Mouse (Mus musculus) kidney, postnatal 0 days (tissue): ENCODE results near the gene Izumo2. TPM values are rescaled to one million over a fixed set of nuclear protein-coding genes. Genes with fewer than 3 reads are reported as not detected.
A peak's percentile ranks its signal among the peaks of the same experiment; 100 is the strongest.

Source experiments
- ATAC-seq: fragments of 200-750 bp; cut with Nextera tagmentation; replicated peaks from 2 replicates; pipeline ENCODE4 v1.8.0; 2017; ENCODE audit warnings: low read depth, moderate number of reproducible peaks, moderate TSS enrichment, moderate library complexity; ENCODE audit not compliant: low FRiP score
- DNase-seq: peaks from one replicate; pipeline ENCODE4 v3.0.0-alpha.2; 2016; ENCODE audit warnings: low spot score
- H3K27ac ChIP-seq: fragments of 300-500 bp; sonication (generic); 2 replicates; pipeline ENCODE4 v1.5.1; 2014; ENCODE audit warnings: mild to moderate bottlenecking
- H3K27me3 ChIP-seq: fragments of 300-500 bp; sonication (generic); 2 replicates; pipeline ENCODE4 v1.6.1; 2014; ENCODE audit warnings: low read length, mixed read lengths; ENCODE audit not compliant: insufficient read depth
- H3K36me3 ChIP-seq: fragments of 300-500 bp; sonication (generic); 2 replicates; pipeline ENCODE4 v1.6.1; 2014; ENCODE audit warnings: low read length, mixed read lengths; ENCODE audit not compliant: insufficient read depth
- H3K4me1 ChIP-seq: fragments of 300-500 bp; sonication (generic); replicated peaks from 2 replicates; pipeline ENCODE4 v1.6.1; 2014; ENCODE audit warnings: antibody characterized with exemption, low read length, mixed read lengths; ENCODE audit not compliant: insufficient read depth
- H3K4me2 ChIP-seq: fragments of 300-500 bp; sonication (generic); 2 replicates; pipeline ENCODE4 v1.6.1; 2014; ENCODE audit warnings: mild to moderate bottlenecking, low read length, moderate library complexity, mixed read lengths
- H3K4me3 ChIP-seq: fragments of 300-500 bp; sonication (generic); replicated peaks from 2 replicates; pipeline ENCODE4 v1.5.1; 2014; ENCODE audit warnings: low read depth, low read length
- H3K9ac ChIP-seq: fragments of 300-500 bp; sonication (generic); 2 replicates; pipeline ENCODE4 v1.6.1; 2014; ENCODE audit warnings: low read depth, low read length
- H3K9me3 ChIP-seq: fragments of 300-500 bp; sonication (generic); replicated peaks from 2 replicates; pipeline ENCODE4 v1.6.1; 2016; ENCODE audit warnings: low read length, inconsistent platforms, mixed read lengths
- CTCF ChIP-seq: IDR thresholded peaks from 2 replicates; pipeline ENCODE4 v1.5.1; 2016; ENCODE audit warnings: antibody characterized with exemption, low read depth, mild to moderate bottlenecking, moderate library complexity
- WGBS: fragments of 180-500 bp; shearing (Covaris S2); extraction: QIAGEN DNeasy Blood & Tissue Kit; methylation state at CpG from one replicate; pipeline ENCODE4 v1.1.7; 2014; 5-methylcytosine and 5-hydroxymethylcytosine counted together
- polyA plus RNA-seq: library from polyadenylated mRNA; unstranded; fragments of >200 nt; fragmentation: Nextera tagmentation; extraction: Ambion mirVana; gene quantifications from 2 replicates; pipeline ENCODE4 v1.2.1, GENCODE M21; 2015

The Izumo2 gene
- polyA plus RNA-seq, 1 experiment from 2014 or later = not detected

- no peak overlapping the region for H3K4me3 ChIP-seq
- ATAC-seq (no peak), DNase-seq (no peak)
- H3K36me3 ChIP-seq = no peaks in the 10 kb centered on the region
- H3K27ac ChIP-seq = no peak overlapping the region
- no peak overlapping the region for H3K4me2 ChIP-seq
- H3K27me3 ChIP-seq = no peaks in the 10 kb centered on the region
- H3K9me3 ChIP-seq = no peaks in the 10 kb centered on the region
- no peak overlapping the region for H3K9ac ChIP-seq
- H3K4me1 ChIP-seq = no peaks in the 10 kb centered on the region
- 42% methylated on average over 2 of the region's 2 CpGs for WGBS
- TF ChIP-seq CTCF = no peak
Measured at GRCm38 (mm10) chr7:44676611-44677010, 31.9 kb upstream of the Izumo2 start.

- peak; percentile 3 for DNase-seq
- H3K36me3 ChIP-seq = no peaks in the 10 kb centered on the region
- H3K9me3 ChIP-seq = no peaks in the 10 kb centered on the region
- no peak overlapping the region for H3K9ac ChIP-seq
- no peaks in the 10 kb centered on the region for H3K4me1 ChIP-seq
- no peak for TF ChIP-seq CTCF
- H3K4me2 ChIP-seq = no peak overlapping the region
- 65% methylated on average over 8 of the region's 8 CpGs for WGBS
- ATAC-seq = peak; percentile 85
- H3K27ac ChIP-seq = no peak overlapping the region
- H3K27me3 ChIP-seq = no peaks in the 10 kb centered on the region
- no peak overlapping the region for H3K4me3 ChIP-seq
Measured at GRCm38 (mm10) chr7:44683656-44684055, 24.9 kb upstream of the Izumo2 start.

- Histone ChIP-seq H3K27me3 (no peaks in the 10 kb centered on the region), H3K4me1 (no peaks in the 10 kb centered on the region), H3K9ac (no peak overlapping the region), H3K4me2 (no peak overlapping the region), H3K9me3 (no peaks in the 10 kb centered on the region), H3K27ac (no peak overlapping the region), H3K4me3 (no peak overlapping the region), H3K36me3 (no peaks in the 10 kb centered on the region)
- ATAC-seq = no peak
- TF ChIP-seq CTCF = no peak
- 60% methylated on average over 17 of the region's 17 CpGs for WGBS
- DNase-seq = no peak
Measured at GRCm38 (mm10) chr7:44685531-44686402, 22.8 kb upstream of the Izumo2 start.

- Histone ChIP-seq H3K4me1 (no peaks in the 10 kb centered on the region), H3K9ac (no peak overlapping the region), H3K9me3 (no peaks in the 10 kb centered on the region), H3K27me3 (no peaks in the 10 kb centered on the region), H3K4me3 (no peak overlapping the region), H3K36me3 (no peaks in the 10 kb centered on the region), H3K27ac (no peak overlapping the region), H3K4me2 (no peak overlapping the region)
- DNase-seq = no peak
- TF ChIP-seq CTCF = peak; percentile 19; the same call in 1 of the 2 replicates
- ATAC-seq = no peak
- 66% methylated on average over 3 of the region's 3 CpGs for WGBS
Measured at GRCm38 (mm10) chr7:44688890-44689289, 19.7 kb upstream of the Izumo2 start.

DNA sequence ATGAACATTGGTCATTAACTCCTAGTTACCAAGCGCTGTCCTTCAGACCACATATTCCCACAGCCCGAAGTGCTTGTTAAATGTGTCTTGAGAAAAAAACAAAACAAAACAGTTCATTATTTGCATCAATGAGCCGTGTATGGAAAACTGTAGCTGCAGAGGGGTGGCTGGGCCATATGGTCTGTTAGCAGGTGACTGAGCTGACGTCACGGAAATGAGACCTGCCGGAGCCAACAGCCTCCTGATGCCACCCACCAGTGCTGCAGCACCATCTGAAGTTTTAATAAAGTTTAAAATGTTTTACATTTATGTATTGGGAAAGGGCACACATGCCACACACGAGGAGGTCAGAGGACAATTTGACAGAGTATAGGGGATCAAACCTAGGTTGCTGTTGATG, 19.2 kb upstream of the Izumo2 start:
- H3K4me2 ChIP-seq = no peak overlapping the region
- ATAC-seq = no peak
- WGBS = 76% methylated on average over 7 of the region's 7 CpGs
- H3K27me3 ChIP-seq = no peaks in the 10 kb centered on the region
- no peaks in the 10 kb centered on the region for H3K36me3 ChIP-seq
- H3K9me3 ChIP-seq = no peaks in the 10 kb centered on the region
- no peak overlapping the region for H3K4me3 ChIP-seq
- DNase-seq = no peak
- H3K9ac ChIP-seq = no peak overlapping the region
- no peak for TF ChIP-seq CTCF
- H3K4me1 ChIP-seq = no peaks in the 10 kb centered on the region
- no peak overlapping the region for H3K27ac ChIP-seq

DNA sequence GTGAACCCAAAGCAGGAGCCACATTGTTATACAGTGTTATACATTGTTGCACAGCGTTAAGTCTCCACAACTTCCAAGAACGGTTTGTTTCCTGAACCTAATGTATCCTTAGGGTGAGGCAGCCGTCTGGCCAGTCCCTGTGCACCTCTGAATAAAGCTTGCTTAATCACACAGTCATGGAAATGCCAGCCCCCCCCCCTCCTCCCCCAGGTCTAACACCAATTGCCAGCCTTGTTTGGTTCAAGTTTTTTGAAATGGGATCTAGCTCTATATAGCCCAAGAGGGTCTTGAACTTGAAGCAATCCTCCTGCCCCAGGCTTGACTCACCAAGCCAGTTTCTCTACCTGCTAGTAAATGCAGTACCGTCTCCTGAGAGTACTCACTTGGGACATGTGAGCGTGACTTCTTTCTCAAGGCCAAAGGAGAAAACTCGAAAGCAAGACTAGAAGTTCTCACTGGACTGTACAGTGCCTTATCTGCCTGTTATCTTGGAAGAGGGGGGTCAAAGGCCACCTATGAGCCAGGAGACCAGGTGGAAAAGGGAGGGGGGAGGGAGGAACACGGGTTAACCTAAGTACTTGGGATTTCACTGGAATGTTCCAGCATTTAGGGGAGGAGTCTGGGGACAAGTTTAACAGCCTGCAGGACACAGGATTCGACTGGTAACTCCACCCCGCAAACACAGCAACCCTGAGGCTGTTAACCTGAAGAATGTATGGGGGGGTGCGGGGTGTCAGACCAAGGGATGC, 14.9 kb upstream of the Izumo2 start:
- WGBS = 65% methylated on average over 10 of the region's 10 CpGs
- no peak overlapping the region for H3K27ac ChIP-seq

More for the DNA sequence above, 14.9 kb upstream of the Izumo2 start:
- ATAC-seq (no peak), DNase-seq (no peak)
- TF ChIP-seq CTCF = no peak
- Histone ChIP-seq H3K36me3 (no peaks in the 10 kb centered on the region), H3K27me3 (no peaks in the 10 kb centered on the region), H3K4me2 (no peak overlapping the region), H3K9ac (no peak overlapping the region), H3K9me3 (no peaks in the 10 kb centered on the region), H3K4me1 (no peaks in the 10 kb centered on the region), H3K4me3 (no peak overlapping the region)
